Mouse (Mus musculus) ovary, postnatal 14 days (tissue): ENCODE results near the gene Pcdh15.

Source experiments
- DNase-seq: peaks from one replicate; pipeline ENCODE4 v3.0.0; 2022; ENCODE audit warnings: low spot score

Gene Pcdh15

DNA sequence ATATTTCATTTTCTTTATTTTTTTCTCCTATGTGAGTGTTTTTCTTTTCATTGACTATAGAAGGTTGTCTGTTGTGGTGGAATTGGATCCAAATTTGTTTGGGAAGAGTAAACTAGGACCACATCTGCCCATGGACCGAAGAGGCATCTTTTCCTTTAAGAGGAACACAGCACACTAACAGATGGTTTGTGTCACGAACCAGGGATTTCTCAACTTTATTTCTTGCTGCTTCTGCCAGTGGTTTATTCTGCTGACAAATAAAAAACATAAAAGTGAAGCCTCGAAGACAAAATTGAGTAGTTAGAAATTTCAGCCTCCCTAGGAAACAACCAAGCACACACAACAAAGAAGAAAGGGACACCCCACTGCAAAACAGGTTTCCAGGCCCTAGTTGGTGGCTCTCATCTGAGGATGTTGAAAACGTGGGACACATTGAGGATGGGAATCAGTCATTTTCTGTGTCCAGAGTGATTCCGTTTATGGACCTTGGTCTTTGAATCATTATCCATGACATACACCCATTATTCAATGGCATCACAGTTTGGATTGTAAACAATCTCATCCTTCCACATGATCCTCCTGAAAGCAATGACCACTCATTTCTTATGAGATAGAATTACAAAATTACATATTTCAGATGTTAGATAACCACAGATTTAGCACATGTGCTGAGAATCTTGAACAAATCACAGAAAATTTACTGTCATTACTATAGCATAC lies 1206.5 kb downstream of the Pcdh15 start:
- DNase-seq, result no peak

DNA sequence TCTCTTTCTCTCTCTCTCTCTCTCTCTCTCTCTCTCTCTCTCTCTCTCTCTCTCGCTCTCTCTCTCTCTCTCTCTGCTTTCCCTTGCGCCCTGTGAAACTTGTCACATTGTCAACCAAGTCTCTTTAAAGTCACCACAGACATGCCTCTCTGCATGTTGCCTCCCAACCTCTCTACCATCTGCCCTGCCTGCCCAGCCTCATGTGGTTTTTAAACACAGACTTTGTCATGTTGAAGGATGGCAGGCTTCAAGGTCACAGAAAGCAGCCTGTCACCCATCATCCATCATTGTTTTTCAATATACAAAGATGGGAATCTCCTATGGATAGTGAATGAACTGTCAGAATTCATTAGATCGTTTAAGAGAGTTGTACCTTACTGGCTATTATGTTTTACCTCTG lies 1207.9 kb downstream of the Pcdh15 start:
- no peak for DNase-seq

DNA sequence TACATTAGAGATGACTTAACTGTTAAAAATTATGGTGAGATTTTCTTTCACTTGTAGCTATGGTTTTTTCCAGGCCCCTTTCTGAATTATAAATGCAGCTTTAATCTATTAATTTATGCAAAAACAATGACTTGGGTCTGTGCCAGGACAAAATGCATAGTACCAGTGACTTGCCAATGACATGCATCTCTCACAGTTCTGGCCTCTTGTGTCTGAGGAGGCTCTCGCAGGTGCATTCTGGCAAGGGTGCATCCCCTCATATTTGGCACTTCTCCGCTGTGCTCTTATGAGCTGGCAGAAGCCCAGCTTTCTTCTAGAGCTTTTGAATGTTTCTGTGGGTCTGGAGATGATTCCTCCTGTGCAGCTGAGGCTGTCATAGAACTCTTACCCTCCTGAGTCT lies 1216.9 kb downstream of the Pcdh15 start:
- no peak for DNase-seq

DNA sequence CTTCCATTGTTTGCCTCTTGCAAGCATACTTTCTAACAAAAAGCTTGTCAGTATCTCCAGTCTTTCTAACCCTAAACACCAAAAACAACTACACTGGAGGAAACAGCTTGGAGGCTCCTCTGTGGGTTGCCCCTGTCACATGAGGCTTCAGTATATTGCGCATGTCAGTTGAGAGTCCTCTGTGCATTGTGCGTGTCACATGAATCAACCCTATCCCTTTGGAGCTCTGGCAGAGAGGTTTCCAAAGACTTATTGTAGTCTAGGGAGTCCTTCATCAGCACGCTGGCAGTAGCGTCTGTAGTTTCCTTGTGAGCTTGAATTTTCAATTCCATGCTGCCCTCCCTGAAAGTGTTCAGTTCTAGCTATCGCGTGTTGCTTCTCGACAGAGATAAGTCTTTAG lies 1236.3 kb downstream of the Pcdh15 start:
- no peak for DNase-seq

DNA sequence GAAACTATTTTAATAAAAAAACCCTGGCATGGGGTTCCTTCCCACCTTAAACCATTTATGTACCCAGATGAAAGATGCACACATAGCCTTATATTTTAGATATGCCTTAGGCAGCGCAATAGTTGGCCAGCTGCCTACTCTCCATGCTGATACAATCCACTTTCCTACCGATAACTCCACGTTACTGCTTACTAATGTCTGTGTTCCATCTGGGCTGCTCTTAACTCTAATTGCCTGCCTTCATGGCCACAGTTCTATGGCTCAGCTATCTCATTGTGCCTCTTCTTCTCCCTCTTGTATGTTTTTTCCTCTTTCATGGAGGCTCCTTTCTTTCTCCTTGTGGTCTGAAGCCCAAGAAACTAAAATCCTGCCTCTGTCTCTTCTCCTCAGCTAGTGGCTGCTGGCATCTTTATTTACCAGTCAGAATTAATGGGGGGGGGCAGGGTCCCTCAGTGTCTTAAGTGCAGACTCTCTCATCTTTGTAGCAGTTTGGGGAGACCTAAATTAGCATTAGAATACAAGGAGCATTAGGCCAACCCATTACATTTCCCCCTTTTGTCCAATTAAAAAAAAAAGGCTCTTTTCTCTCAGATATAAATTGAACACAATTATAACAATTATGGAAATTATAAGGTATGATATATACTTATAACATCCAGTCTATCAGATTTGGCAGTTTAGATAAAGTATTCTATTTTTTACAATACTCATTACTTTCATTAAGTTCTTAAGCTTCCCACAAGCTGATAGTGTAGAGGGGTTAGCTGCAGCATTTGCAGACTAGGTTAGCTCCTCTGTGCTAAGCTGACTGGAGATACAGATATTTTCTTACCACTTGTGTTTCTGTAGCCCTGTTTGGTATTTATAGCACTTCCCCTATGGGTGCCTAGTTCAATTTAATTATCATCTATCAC lies 1240.4 kb downstream of the Pcdh15 start:
- DNase-seq, result no peak

DNA sequence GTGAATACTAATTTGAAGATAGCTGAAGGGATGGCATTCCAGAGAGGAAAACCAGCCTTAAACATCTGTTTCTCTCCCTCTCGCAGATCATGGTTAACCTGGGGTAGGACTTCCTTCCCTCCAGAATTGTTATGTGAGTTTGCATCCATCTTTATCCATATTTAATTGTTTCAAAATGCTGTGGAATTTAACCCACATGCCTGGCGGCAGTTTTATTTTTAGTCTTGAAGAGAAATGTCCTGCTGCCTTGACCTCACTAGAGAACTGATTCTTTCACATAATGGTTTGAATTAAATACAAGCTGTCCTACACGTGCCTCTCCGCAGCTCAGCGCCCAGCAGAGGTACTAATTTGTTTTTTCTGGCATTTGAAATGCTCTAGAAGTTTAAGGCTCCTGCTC lies 1260.4 kb downstream of the Pcdh15 start:
- no peak for DNase-seq

DNA sequence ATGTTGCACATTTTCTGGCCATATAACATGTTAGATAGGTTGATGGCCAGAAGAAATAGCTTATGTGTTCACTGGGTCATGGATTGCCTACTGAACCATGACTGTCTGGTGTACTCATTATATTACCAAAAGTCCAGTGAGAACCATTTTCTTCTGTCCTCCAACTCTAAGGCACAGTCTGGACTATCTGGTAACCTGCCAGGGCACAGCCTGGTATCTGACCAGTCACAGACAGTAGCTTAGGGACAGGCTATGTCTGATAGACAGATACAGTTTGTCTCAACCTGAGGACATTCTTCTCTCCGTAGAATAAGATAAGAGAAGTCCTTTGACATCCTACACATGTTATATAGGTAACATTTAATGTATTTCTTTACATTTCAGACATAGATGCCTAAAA lies 1279.6 kb downstream of the Pcdh15 start:
- DNase-seq, result no peak

DNA sequence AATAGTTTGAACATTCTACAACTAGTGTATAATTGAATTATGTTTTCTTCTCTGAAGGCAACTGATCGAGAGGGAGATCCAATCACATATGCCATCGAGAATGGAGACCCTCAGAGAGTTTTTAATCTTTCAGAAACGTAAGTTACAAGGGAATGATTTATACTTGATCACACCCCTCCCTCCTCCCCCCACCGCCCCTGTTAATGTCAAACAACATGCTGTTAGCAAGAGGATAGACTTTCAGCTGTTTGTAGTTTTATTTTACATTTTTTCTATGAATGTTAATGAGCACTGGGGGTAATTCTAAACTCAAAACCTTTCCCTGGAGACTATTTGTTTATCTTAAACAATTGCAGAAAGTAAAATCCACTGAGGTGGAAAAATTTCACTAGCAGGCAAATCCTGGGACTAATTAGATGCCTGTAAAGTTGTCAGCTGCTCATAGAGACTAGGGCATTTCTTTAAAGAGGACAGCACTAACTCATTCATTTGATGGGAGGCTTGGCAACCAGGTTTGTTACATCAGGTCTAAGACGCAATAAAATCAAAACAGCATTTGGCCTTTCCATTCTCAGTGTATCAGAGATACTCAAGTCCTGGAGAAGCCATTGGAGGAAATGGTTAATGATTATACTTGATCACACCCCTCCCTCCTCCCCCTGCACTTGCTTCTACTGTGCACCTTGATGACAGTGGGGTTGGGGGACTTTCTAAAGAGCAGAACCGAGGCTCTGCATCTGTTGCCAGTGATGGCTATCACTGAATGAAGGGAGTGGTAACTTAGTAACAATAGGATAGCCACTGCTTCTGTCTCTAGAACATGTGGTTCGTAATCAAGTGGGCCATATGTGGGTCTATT lies 1280.4 kb downstream of the Pcdh15 start:
- DNase-seq, result no peak

DNA sequence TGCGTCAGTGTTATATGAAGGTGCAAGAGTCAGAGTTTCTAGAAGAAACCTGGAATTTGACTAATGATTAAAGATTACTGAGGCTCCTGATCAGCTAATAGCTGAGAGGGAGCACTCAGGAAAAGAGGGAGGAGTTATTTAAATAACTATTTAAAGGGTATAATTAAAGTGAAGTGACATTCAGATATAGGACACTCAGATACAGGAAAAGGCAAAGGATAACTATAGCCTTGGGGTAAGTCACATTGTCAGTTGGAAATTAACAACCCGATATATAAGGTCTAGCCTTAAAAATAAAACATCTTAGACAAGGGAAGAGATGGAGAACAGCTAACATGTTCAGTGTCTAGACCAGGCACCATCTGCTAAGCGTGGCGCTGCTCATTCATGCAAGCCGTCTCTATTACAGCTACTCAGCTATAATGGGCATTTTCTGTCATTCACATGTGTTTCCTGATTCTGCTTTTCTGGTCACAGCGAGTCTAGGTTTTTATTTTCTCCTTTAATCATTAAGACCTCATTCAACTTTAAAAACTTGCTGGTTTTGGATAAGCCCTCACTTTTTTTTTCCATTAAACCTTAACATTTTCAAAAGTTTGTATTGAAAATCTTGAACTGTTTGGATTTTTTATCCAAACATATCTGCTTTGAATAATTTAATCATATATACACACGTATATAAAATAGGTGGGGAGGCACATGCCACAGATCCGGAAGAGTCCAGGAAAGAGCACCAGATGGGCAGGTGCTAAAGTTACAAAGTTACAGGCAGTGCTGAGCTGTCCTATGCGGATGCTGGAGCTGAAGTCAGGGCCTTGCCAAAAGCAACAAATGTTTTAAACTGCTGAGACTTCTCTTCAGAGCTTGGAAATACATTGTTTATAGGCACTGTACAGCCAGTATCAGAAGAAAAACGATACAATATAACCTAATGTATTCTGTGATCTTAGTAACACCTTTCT lies 1288.7 kb downstream of the Pcdh15 start:
- no peak for DNase-seq

DNA sequence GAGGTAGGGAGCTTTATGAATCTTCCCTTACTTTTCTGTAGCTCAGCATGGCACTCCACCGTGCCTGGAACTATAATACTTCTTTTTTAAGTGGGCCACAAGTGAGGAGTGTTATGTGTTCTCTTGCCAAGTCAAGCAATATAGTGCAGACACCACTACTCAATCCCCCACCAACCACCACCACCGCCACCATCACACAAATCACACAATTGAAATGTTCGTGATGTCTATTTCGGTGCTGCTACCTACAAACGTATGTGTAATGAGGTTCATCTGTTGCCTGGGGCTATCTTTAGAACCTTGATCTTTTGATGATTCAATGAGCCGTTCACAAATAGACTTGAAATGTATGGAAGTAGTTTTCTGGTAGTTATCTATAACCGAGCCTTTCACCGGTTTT lies 1304.0 kb downstream of the Pcdh15 start:
- no peak for DNase-seq

DNA sequence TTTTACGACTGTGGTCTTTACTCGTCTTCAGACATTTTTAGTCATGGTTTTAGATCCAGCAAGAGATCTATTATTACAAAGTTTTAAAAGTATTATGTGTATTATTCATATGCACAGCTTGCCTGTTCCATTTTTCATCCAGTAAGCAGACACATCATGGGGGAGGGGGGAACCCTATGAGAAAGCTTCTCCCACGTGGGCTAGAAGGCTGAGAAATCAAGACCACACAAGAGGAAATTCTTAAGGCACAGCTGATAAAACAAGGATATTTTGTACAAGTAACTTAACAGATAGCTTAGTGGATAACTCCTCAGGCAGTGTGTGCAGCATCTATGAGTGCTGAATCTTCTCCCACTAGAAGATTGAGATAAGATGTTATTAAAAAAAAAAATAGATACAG lies 1314.9 kb downstream of the Pcdh15 start:
- DNase-seq, result no peak

DNA sequence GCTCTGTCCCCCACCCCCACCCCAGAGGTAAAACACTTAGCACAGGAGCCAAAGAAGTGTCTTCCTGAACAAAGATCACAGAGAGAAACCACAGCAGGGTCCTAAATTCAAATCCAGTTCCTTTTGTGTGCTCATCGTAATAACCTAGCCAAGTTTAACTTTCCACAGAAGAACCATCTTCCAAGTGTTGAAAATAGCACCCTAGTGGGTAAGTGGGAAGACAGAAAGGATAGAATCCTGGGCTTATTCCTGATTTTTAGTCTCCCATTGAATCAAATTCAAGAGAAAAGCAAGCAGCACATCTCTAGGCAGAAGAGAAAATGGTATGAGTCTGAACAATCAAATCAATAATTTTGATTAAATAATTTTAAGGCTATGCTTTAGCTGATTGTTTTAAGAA lies 1315.8 kb downstream of the Pcdh15 start:
- no peak for DNase-seq

DNA sequence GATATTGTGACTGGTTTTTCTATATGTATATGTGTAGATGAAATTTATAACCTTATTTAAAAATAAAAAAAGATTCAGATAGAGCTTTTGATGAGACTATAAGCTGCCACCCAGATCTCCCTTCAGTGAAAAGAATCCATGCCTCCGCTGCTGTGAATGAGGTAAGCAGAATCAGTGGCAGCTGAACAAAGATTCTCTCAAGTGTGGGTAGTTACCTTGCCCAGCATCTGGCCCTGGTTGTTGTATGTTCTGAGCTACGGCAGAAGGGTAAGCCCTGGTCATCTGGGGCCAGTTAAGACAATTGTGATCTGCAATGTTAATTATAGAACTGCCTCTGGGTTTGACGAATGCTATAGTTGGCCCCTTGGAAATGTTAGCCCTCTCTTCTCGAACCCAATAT lies 1316.2 kb downstream of the Pcdh15 start:
- no peak for DNase-seq

DNA sequence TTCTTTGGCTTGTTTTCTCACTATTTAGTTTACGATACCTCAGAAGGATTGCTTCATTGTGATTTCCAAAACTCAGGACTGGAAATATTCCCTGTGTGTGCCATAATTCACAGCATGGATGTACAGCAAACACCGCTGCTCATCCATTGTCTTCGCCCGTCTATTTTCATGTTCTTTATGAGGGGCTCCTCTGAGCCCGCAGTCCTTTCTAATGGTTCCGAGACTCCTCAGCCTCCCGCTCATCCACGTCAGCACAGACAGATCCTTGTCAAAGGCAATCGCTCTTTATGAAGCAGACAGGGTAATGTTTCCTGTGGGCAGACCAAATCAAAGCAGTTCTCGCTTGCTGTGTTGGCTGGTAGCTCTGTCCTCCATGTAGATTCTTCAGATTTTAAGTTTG lies 1316.8 kb downstream of the Pcdh15 start:
- no peak for DNase-seq

DNA sequence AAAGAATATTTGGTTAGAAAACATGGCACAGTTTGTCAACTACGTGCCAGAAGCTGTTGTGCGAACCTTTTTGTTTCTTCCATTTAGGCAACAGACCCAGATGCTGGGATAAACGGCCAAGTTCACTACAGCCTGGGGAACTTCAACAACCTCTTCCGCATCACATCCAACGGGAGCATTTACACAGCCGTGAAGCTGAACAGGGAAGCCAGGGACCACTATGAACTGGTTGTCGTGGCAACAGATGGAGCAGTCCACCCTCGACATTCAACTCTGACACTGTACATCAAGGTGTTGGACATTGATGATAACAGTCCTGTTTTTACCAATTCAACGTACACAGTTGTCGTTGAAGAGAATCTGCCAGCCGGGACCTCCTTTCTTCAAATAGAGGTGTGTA lies 1350.9 kb downstream of the Pcdh15 start:
- DNase-seq, result no peak

DNA sequence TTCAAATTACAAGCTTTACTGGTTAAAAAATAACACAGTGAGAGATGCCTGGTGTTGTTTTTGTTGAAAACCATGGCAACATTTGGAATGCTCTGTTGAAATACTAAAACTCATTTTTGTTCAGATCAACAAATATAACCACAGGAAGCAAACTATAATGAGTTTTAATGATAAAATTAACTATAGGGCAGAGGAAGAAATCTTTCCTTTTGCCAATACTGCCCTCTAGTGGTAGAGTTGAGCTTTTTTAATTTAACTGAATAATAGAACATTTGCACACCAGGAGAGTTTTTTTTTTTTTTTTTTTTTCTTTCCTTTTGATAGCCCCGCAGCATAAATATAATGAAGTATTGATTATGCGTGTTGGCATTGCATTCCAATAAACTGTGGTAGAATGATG lies 1364.8 kb downstream of the Pcdh15 start:
- DNase-seq, result no peak

DNA sequence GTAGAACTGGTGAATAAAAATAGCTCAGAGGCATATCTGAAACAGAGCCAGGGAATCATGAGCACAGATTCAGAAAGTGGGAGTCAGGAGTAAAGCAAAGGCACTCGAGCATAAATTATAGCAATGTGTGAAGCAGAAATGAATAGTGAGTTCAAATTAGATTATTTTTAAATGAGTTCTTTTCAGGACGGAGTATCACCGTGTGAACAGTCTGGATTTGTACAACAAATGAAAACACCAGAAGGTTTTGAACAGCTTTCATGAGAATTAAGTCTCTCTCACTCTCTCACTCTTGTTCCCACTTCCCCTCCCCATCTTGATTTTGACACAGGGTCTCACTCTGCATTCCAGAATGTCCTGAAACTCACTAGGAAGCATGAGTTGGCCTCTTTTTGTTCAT lies 1381.6 kb downstream of the Pcdh15 start:
- DNase-seq, result no peak

DNA sequence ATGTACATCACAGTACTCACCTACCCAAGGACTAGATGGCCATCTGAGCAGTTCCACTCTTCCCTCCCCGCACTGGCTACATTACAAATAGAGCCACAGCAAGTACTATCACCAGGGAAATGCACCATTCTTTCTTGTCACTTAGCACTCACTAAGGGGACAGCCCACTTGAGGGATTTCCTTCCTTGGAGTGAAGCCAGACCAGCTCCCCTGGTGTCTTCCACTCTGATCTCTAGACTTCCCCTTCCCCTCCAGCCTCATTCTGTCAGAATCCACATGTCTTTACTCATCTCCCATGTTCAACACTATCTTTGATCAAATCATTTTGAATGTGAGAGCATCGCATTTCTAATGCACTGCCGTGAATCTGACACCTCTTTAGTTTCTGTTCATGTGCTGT lies 1413.2 kb downstream of the Pcdh15 start:
- DNase-seq, result no peak

DNA sequence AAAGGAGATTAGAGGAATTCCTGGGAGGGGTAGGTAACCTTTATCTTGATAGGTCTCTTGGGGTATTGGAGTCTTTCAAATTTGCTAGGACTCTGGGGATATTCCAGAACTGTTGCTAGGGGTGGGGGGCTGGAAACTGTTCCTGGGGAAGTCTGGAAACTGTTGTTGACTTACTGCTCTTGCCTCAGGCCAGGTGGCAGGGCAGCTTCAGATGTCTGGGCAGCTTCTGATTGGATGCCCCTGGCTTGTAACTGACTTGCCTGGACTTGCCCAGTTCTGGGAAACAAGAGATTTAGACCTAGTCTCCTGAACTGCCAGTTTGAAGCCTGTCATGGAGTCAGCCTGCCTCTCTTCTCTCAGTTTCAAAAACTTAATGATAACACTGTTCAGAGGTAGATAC lies 1414.6 kb downstream of the Pcdh15 start:
- DNase-seq, result no peak

DNA sequence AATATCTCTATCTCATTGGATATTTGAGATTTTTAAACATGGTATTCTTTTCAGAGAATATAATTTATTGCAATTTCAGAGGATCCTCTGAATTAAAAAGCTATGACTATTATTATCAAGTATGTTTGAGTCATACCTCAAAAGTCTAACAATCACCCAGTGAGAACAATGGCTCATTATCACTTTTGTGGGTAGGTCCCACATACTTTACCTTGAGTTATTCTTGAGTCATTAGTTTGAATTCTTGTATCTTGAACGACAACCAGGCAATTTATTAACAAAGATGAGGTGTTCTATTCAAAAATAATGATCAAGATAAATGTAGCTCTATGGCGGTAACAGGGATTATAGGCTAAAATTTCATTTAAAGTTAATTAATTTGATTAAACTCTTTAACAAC lies 1439.2 kb downstream of the Pcdh15 start:
- no peak for DNase-seq

DNA sequence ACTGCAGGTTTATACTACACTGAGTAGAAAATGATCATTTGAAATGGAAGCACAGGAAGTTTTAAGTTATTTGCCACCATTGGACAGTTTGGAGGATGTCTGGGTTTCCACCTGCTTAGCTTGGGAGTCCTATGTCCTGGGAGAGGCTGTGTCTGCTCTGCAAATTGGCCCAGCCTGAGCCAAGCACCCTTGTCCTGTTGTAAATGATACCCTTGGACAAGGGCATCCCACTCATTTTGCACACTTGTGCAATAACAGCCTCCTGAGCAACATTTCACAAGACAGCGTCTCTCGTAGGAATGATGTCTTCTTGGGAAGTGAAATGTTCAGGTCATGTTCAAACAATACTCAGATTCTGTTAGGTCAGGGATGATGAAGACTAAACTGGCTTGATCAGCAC lies 1456.2 kb downstream of the Pcdh15 start:
- DNase-seq, result no peak
